Mouse (Mus musculus): ENCODE measurements around the gene Fam178b. TPM values are rescaled to one million over a fixed set of nuclear protein-coding genes. Genes with fewer than 3 reads are reported as not detected.

Fam178b gene
- polyA plus RNA-seq, 1 experiment from 2014 or later: not detected

DNA sequence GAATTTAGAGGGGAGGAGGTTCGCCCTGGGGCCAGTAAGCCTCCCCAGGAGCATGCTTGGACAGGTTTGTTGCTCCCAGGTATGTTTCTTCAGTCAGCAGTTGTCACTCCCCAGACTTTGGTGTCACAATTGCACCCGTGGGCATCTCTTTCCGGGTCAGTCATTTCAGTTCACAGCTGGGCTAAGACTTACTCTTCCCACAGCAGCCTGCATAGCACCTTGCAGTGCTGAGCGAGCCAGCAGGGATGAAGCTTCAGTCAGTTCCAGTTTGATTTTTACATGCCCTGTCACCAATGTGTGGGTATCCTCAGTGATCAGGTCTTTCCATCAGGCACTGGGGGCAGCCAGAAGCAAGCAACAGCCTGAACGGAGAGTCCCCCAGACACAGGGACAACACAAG lies 14.0 kb upstream of the Fam178b start:
- Histone ChIP-seq H3K36me3 (peaks cover 51% of the 10 kb centered on the region), H3K9ac (no peak overlapping the region), H3K4me2 (no peak overlapping the region), H3K27ac (replicated peaks) (no peak overlapping the region), H3K4me1 (replicated peaks) (peaks cover 9% of the 10 kb centered on the region), H3K27me3 (no peaks in the 10 kb centered on the region), H3K4me3 (no peak overlapping the region), H3K9me3 (no peaks in the 10 kb centered on the region)
- no peak for ATAC-seq (ENCODE audit: low FRiP score, low read depth)
- WGBS: 75% methylated on average over 5 of the region's 5 CpGs

GRCm38 (mm10) chr1:36696411-36696810 lies 13.4 kb upstream of the Fam178b start:
- no peak for ATAC-seq (ENCODE audit: low FRiP score, low read depth)
- 72% methylated on average over 6 of the region's 6 CpGs for WGBS
- H3K36me3 ChIP-seq: peaks cover 45% of the 10 kb centered on the region
- no peak overlapping the region for H3K4me2 ChIP-seq
- no peaks in the 10 kb centered on the region for H3K27me3 ChIP-seq
- no peak overlapping the region for H3K4me3 ChIP-seq
- H3K9me3 ChIP-seq: no peaks in the 10 kb centered on the region
- H3K27ac ChIP-seq (replicated peaks): no peak overlapping the region
- H3K4me1 ChIP-seq (replicated peaks): peaks cover 11% of the 10 kb centered on the region
- H3K9ac ChIP-seq: no peak overlapping the region

DNA sequence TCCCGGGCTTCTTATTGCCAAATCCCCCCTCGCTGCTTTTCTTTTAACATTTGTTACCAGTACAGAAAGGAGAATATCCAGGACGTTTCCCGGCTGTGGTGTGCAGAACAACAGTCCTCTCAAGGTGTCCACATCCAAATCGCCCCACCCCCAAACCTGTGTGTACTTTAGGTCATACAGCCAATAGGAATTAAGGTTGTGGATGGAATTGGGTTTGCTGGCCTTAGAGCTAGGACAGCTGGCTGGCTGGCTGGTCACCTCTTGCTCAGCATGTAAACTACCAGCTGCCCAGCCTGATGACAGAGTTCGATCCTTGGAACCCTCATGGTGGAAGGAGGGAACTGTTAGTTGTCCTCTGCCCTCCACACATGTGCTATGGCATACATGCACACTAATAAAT lies 11.9 kb upstream of the Fam178b start:
- Histone ChIP-seq H3K9me3 (no peaks in the 10 kb centered on the region), H3K9ac (no peak overlapping the region), H3K36me3 (peaks cover 30% of the 10 kb centered on the region), H3K4me3 (no peak overlapping the region), H3K27me3 (no peaks in the 10 kb centered on the region), H3K27ac (replicated peaks) (no peak overlapping the region), H3K4me2 (no peak overlapping the region), H3K4me1 (replicated peaks) (peaks cover 15% of the 10 kb centered on the region)
- 87% methylated on average over 6 of the region's 6 CpGs for WGBS
- no peak for ATAC-seq (ENCODE audit: low FRiP score, low read depth)

DNA sequence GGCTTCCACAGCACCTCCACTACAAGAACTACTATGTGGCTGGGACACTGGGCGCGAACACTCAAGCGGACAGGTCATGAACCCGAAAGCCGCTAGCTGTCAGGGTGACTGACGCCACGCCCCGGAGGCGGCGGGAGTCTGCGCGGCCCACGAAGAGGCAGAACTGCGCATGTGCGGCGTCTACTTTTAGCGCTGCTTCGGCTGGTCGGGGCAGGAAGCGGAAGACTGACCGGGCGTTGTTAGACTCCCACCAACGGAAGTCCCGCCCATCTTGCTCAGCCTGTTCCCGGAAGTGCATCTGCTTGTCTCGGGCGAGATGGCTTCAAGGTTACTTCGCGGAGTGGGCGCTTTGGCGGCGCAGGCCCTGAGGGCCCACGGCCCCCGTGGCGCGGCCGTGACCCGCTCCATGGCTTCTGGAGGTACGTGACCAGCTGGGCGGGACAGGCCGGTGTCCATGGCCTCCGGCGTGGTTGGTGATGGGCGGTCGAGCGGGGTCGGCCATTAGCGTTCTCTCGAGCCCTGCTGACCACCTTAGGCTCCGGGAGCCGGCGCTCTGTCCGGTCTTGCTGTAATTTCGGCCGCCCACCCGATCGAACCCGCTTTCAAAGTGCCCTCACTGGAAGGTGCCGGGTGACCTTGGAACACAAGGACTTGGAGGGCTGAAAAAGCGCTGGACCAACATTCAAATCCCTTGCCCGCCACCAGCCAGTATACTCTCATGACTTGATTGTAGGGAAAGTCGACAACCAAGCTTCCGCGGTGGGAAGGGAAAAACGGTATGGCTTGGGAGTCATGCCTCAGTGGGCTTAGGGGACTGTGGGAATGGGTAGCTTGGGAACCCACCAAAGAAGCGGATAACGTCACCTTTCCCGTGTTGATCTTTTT lies 8.5 kb upstream of the Fam178b start, which contains the start of gene Cox5b:
Gene Cox5b, plus strand, starts transcription at position 179 of the 885 bp plus-strand sequence.
- ATAC-seq (ENCODE audit: low FRiP score, low read depth): peak; percentile 97
- Histone ChIP-seq H3K9me3 (no peaks in the 10 kb centered on the region), H3K4me3 (peak within 1 kb of the TSS; percentile 79), H3K4me2 (peak within 1 kb of the TSS; percentile 87), H3K27ac (replicated peaks) (peak within 1 kb of the TSS; percentile 76), H3K27me3 (no peaks in the 10 kb centered on the region), H3K9ac (peak within 1 kb of the TSS; percentile 87), H3K36me3 (peaks cover 16% of the 10 kb centered on the region), H3K4me1 (replicated peaks) (peaks cover 15% of the 10 kb centered on the region)
- under 1% methylated on average over 68 of the region's 68 CpGs for WGBS

DNA sequence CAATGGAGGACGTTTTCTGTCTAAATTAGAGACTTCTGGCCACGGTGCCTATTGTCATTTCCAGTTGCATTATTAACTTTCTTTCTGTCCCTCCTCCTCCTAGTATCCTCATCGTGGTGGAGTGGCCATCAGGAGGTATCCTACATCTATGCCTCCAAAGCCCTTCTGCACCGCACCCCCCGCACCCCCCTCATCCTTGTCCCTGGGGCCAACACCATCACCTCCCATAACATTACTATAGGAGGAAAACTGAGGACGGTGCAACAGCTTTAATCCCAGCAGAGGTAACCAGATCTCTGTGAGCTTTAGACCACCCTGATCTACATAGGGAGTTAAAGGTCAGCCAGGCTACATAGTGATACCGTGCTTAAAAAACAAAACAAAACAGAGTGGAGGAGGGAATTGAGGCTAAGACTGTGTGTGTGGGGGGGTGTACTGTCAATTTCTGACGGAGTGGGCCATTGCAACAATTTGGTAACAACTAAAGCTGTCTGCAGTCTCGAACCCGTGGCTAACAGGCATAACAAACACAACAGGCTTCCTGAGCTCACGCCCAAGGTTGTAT lies 7.8 kb upstream of the Fam178b start:
- no peak for ATAC-seq (ENCODE audit: low FRiP score, low read depth)
- Histone ChIP-seq H3K27me3 (no peaks in the 10 kb centered on the region), H3K9ac (peak overlapping the region; percentile 42), H3K36me3 (peaks cover 16% of the 10 kb centered on the region), H3K9me3 (no peaks in the 10 kb centered on the region), H3K4me2 (peak overlapping the region; percentile 87), H3K4me1 (replicated peaks) (peaks cover 15% of the 10 kb centered on the region), H3K4me3 (peak overlapping the region; percentile 79), H3K27ac (replicated peaks) (peak overlapping the region; percentile 76)
- WGBS: 65% methylated on average over 11 of the region's 11 CpGs

GRCm38 (mm10) chr1:36683810-36684467 lies 956 bp upstream of the Fam178b start:
- H3K36me3 ChIP-seq: no peaks in the 10 kb centered on the region
- no peaks in the 10 kb centered on the region for H3K4me1 ChIP-seq (replicated peaks)
- WGBS: 13% methylated on average over 13 of the region's 13 CpGs
- no peak overlapping the region for H3K4me3 ChIP-seq
- no peaks in the 10 kb centered on the region for H3K9me3 ChIP-seq
- no peak overlapping the region for H3K4me2 ChIP-seq
- no peak overlapping the region for H3K27ac ChIP-seq (replicated peaks)
- no peak overlapping the region for H3K9ac ChIP-seq
- ATAC-seq (ENCODE audit: low FRiP score, low read depth): peak; percentile 82
- H3K27me3 ChIP-seq: no peaks in the 10 kb centered on the region

- Histone ChIP-seq H3K27ac (replicated peaks) (no peak overlapping the region), H3K9ac (no peak overlapping the region), H3K4me2 (no peak overlapping the region), H3K27me3 (no peaks in the 10 kb centered on the region), H3K9me3 (no peaks in the 10 kb centered on the region), H3K36me3 (no peaks in the 10 kb centered on the region), H3K4me3 (no peak overlapping the region), H3K4me1 (replicated peaks) (no peaks in the 10 kb centered on the region)
- WGBS: 56% methylated on average over 7 of the region's 7 CpGs
- ATAC-seq (ENCODE audit: low FRiP score, low read depth): 0 out of 2 replicates have a peak, but pooled peaks have one; percentile 23
Observed at GRCm38 (mm10) chr1:36680893-36681292, 2.1 kb downstream of the Fam178b start.

GRCm38 (mm10) chr1:36674936-36675335 lies 8.0 kb downstream of the Fam178b start:
- Histone ChIP-seq H3K27ac (replicated peaks) (no peak overlapping the region), H3K4me3 (no peak overlapping the region), H3K4me1 (replicated peaks) (no peaks in the 10 kb centered on the region), H3K9me3 (no peaks in the 10 kb centered on the region), H3K36me3 (no peaks in the 10 kb centered on the region), H3K4me2 (no peak overlapping the region), H3K27me3 (no peaks in the 10 kb centered on the region), H3K9ac (no peak overlapping the region)
- no peak for ATAC-seq (ENCODE audit: low FRiP score, low read depth)
- whole genome bisulfite sequencing: 77% methylated on average over 3 of the region's 3 CpGs

GRCm38 (mm10) chr1:36672648-36673350 lies 10.2 kb downstream of the Fam178b start:
- Histone ChIP-seq H3K4me3 (no peak overlapping the region), H3K9ac (no peak overlapping the region), H3K36me3 (no peaks in the 10 kb centered on the region), H3K27ac (replicated peaks) (no peak overlapping the region), H3K4me2 (no peak overlapping the region), H3K9me3 (no peaks in the 10 kb centered on the region), H3K27me3 (no peaks in the 10 kb centered on the region), H3K4me1 (replicated peaks) (no peaks in the 10 kb centered on the region)
- no peak for ATAC-seq (ENCODE audit: low FRiP score, low read depth)
- 44% methylated on average over 16 of the region's 16 CpGs for WGBS

DNA sequence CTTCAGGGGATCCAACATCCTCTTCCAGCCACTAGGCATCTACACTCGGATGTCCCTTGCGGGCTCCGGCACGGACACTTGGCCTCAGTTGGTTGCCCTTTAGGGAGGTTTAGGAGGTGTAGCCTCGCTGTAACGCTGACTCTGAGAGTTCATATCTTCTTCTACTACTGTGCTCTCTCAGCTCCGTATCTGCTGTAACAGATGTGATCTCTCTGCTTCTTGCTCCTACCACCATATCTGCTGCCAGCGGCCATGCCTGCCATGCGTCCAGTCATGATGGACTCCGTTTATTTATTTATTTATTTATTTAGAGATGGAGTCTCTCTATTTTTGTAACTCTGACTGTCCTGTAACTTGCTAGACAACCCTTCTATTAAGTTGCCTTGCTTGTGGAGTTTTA lies 11.7 kb downstream of the Fam178b start:
- Histone ChIP-seq H3K27ac (replicated peaks) (no peak overlapping the region), H3K9me3 (no peaks in the 10 kb centered on the region), H3K4me3 (no peak overlapping the region), H3K9ac (no peak overlapping the region), H3K4me1 (replicated peaks) (no peaks in the 10 kb centered on the region), H3K36me3 (no peaks in the 10 kb centered on the region), H3K27me3 (no peaks in the 10 kb centered on the region), H3K4me2 (no peak overlapping the region)
- 93% methylated on average over 10 of the region's 10 CpGs for whole genome bisulfite sequencing
- ATAC-seq (ENCODE audit: low FRiP score, low read depth): no peak

GRCm38 (mm10) chr1:36670256-36670655 lies 12.7 kb downstream of the Fam178b start:
- H3K4me2 ChIP-seq: no peak overlapping the region
- no peaks in the 10 kb centered on the region for H3K36me3 ChIP-seq
- 83% methylated on average over 4 of the region's 4 CpGs for WGBS
- no peak overlapping the region for H3K27ac ChIP-seq (replicated peaks)
- H3K4me1 ChIP-seq (replicated peaks): no peaks in the 10 kb centered on the region
- H3K9me3 ChIP-seq: no peaks in the 10 kb centered on the region
- H3K9ac ChIP-seq: no peak overlapping the region
- ATAC-seq (ENCODE audit: low FRiP score, low read depth): no peak
- no peak overlapping the region for H3K4me3 ChIP-seq
- no peaks in the 10 kb centered on the region for H3K27me3 ChIP-seq

All from hindbrain, embryonic 15.5 days (tissue).